Mouse (Mus musculus): ENCODE results near the gene Lama1. TPM values are rescaled to one million over a fixed set of nuclear protein-coding genes. Genes with fewer than 3 reads are reported as not detected.

The Lama1 gene
- polyA plus RNA-seq, 1 experiment from 2014 or later: 2.2 TPM

DNA sequence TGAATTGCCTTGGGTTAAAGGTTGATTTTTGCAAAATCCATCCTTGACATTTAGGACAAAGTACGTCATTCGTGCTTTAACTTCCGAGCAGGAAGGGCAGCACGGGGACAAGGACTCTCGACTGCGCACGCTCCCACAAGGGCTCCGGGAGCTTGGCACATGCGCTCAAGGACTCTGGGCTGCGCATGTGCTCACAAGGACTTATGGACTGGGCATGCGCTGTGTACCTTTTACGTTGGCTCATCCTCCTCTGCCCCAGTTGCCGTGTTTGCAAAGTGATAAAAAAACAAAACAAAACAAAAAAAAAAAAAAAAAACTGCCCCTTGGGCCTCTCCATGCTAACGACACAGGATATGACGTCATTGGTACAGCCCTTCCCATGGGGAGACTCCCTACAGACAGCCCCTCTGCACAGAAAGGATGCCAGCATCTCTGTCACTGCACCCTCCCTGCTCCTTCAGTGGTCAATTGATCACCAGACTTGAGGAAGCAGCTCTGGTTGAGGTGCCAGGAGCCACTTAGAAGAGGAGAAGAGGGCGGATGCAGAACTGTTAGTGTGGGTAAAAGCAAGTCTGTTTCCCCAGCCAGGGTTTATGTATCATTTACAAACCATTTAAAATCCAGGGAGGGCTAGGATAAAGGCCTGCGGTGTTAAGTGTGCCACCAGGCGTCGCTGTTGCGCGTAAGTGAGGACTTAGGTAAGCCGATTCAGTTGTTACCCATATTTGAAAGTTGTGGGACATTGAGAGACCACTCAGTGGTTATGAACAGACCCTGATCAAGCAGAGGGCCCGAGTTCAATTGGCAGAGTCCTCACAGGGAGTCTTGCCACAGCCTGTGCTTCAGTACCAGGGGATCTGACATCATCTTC, 172.9 kb downstream of the Lama1 start:
- Histone ChIP-seq H3K27ac (ENCODE audit: low read length) (no peak overlapping the region), H3K9ac (ENCODE audit: low read length) (no peak overlapping the region), H3K4me1 (replicated peaks; ENCODE audit: control insufficient read depth, insufficient read depth, low read length) (peaks cover 10% of the 10 kb centered on the region), H3K36me3 (ENCODE audit: control insufficient read depth, insufficient read depth, low read length) (peaks cover 38% of the 10 kb centered on the region), H3K27me3 (ENCODE audit: control insufficient read depth, insufficient read depth, low read depth, low read length) (no peaks in the 10 kb centered on the region), H3K9me3 (ENCODE audit: control insufficient read depth, low read length) (no peaks in the 10 kb centered on the region), H3K4me3 (ENCODE audit: low read length) (no peak overlapping the region), H3K4me2 (ENCODE audit: low read depth, low read length) (no peak overlapping the region)
- peak; percentile 46; the same call in 1 of the 2 replicates for ATAC-seq (ENCODE audit: low read depth)
- 66% methylated on average over 23 of the region's 23 CpGs for WGBS

Other genes with a start within 250 kb of the Lama1 start
- gene Lrrc30, start 64.5 kb upstream of the Lama1 start, polyA plus RNA-seq (2015; fragmentation: Nextera tagmentation; extraction: Ambion mirVana): 0.15 TPM in 1 of 2 replicates, not detected in the other

All from lung, embryonic 16.5 days (tissue).